Comparison of ENCODE assay signal across 27 mouse cellular contexts in genomic region chr11:89078305-89078704, GRCm38 (mm10). TPM values are rescaled to one million over a fixed set of nuclear protein-coding genes. Genes with fewer than 3 reads are reported as not detected.
A peak's percentile ranks its signal among the peaks of the same experiment; 100 is the strongest.
DNase-seq lines count a peak whose midpoint lies in the region; ATAC-seq and TF ChIP-seq lines count a peak whose summit lies in the region.
"Had no signal": no experiment of that assay in that cellular context is flagged by ENCODE, and none has a peak within 500 bp of the region (broad histone marks: within the 10 kb centered on the region; RNA-seq: fewer than 3 reads in every experiment).

No protein-coding gene starts in this region.

- H3K4me3 ChIP-seq in heart, postnatal 0 days (ENCODE audit: low read depth, low read length), result no peak overlapping the region
- H3K4me3 ChIP-seq in hindbrain, embryonic 16.5 days (ENCODE audit: low read length), result no peak overlapping the region
- H3K4me3 ChIP-seq: embryonic facial prominence, embryonic 10.5 days; forebrain, embryonic 13.5 days; heart, adult 2 months; heart, embryonic 12.5 days; hindbrain, embryonic 15.5 days had no signal

- H3K9me3 ChIP-seq in heart, postnatal 0 days (replicated peaks; ENCODE audit: control insufficient read depth, low read length), result no peaks in the 10 kb centered on the region
- H3K9me3 ChIP-seq in hindbrain, embryonic 16.5 days (ENCODE audit: control insufficient read depth, low read length), result no peaks in the 10 kb centered on the region
- H3K9me3 ChIP-seq: embryonic facial prominence, embryonic 10.5 days; forebrain, embryonic 13.5 days; heart, embryonic 12.5 days; hindbrain, embryonic 15.5 days had no signal

- ATAC-seq in heart, postnatal 0 days (ENCODE audit: insufficient read depth, low read depth), result no peak
- ATAC-seq in hindbrain, embryonic 16.5 days, result no peak
- ATAC-seq: activated CD4-positive, CD25-positive, alpha-beta regulatory T cell, adult 4 months; forebrain, embryonic 13.5 days; forebrain, postnatal 0 days; inflammation-experienced regulatory T-cells, adult 6 months; intestine, postnatal 0 days; Patski had no signal

- H3K4me1 ChIP-seq in heart, postnatal 0 days (ENCODE audit: control insufficient read depth, insufficient read depth), result no peaks in the 10 kb centered on the region
- no peaks in the 10 kb centered on the region for H3K4me1 ChIP-seq in hindbrain, embryonic 16.5 days (ENCODE audit: control insufficient read depth, insufficient read depth, low read depth, low read length)
- H3K4me1 ChIP-seq: forebrain, embryonic 13.5 days; heart, embryonic 12.5 days; hindbrain, embryonic 15.5 days had no signal

- intact Hi-C loops in heart, postnatal 10 days (cut with DNase I), result no loop called here

- no peaks in the 10 kb centered on the region for H3K36me3 ChIP-seq in heart, postnatal 0 days (replicated peaks; ENCODE audit: control insufficient read depth, insufficient read depth, low read length)
- no peaks in the 10 kb centered on the region for H3K36me3 ChIP-seq in hindbrain, embryonic 16.5 days (ENCODE audit: control insufficient read depth, insufficient read depth, low read length)
- H3K36me3 ChIP-seq: embryonic facial prominence, embryonic 10.5 days; heart, embryonic 12.5 days; hindbrain, embryonic 15.5 days had no signal

- TF ChIP-seq CTCF in heart, postnatal 0 days (IDR thresholded peaks at IDR 0.05; ENCODE audit: low read depth), result no peak

- no peaks in the 10 kb centered on the region for H3K27me3 ChIP-seq in heart, postnatal 0 days (ENCODE audit: control insufficient read depth, insufficient read depth, low read length)
- no peaks in the 10 kb centered on the region for H3K27me3 ChIP-seq in hindbrain, embryonic 16.5 days (replicated peaks; ENCODE audit: control insufficient read depth, insufficient read depth, low read length)
- H3K27me3 ChIP-seq: CH12.LX; forebrain, embryonic 13.5 days; heart, embryonic 12.5 days; hindbrain, embryonic 15.5 days; Patski had no signal

- H3K27ac ChIP-seq in heart, postnatal 0 days (ENCODE audit: low read depth), result peak overlapping the region; percentile 36; the same call in 1 of the 2 replicates
- no peak overlapping the region for H3K27ac ChIP-seq in hindbrain, embryonic 16.5 days (ENCODE audit: low read depth, low read length)
- H3K27ac ChIP-seq: embryonic facial prominence, embryonic 10.5 days; forebrain, embryonic 13.5 days; heart, adult 2 months; hindbrain, embryonic 15.5 days had no signal

- no peak for TF ChIP-seq EP300 in heart, postnatal 0 days (IDR thresholded peaks at IDR 0.05; ENCODE audit: low read depth)

- peak; percentile 71 for DNase-seq in adrenal gland, adult 8-10 months
- no peak for DNase-seq in adrenal gland, adult 18-20 months (ENCODE audit: low spot score in 2 of 2)
- no peak for DNase-seq in heart, postnatal 0 days (ENCODE audit: low spot score)
- no peak for DNase-seq in heart, postnatal 10 days
- peak; percentile 42 for DNase-seq in thymus, postnatal 25 days
- DNase-seq in thymus, postnatal 10 days (ENCODE audit: low spot score in 2 of 2), result no peak
- peak; percentile 80 for DNase-seq in adrenal gland, postnatal 14 days
- DNase-seq: cerebellum, adult 11-12 months; cerebellum, adult 9-11 months; cerebellum, postnatal 36 days; forebrain, postnatal 0 days; gastrocnemius, postnatal 14 days; heart, adult 2 months had no signal

- WGBS in heart, postnatal 0 days, result 74% methylated on average over 3 of the region's 3 CpGs
- 86% methylated on average over 3 of the region's 3 CpGs for WGBS in hindbrain, embryonic 16.5 days

- no peak overlapping the region for H3K9ac ChIP-seq in heart, postnatal 0 days (replicated peaks; ENCODE audit: low read depth, low read length)
- H3K9ac ChIP-seq in hindbrain, embryonic 16.5 days (ENCODE audit: low read depth, low read length), result no peak overlapping the region
- H3K9ac ChIP-seq: forebrain, embryonic 13.5 days; forebrain, postnatal 0 days; heart, embryonic 12.5 days; hindbrain, embryonic 15.5 days had no signal

- no peak overlapping the region for H3K4me2 ChIP-seq in heart, postnatal 0 days (ENCODE audit: low read depth, low read length)
- no peak overlapping the region for H3K4me2 ChIP-seq in hindbrain, embryonic 16.5 days (ENCODE audit: low read length)
- H3K4me2 ChIP-seq: forebrain, embryonic 13.5 days; heart, embryonic 12.5 days; hindbrain, embryonic 15.5 days had no signal

RNA-seq across cellular contexts. Expression of gene Gm525, which starts 4.7 kb away (rescaled TPM):
- total RNA-seq in adrenal gland, adult 8-10 months (2022), result not detected
- total RNA-seq in adrenal gland, adult 18-20 months (2021), result not detected
- total RNA-seq in heart, postnatal 0 days (2014; rRNA removed; ENCODE audit: low replicate concordance), result not detected in 2 replicates
- not detected in 2 replicates for polyA plus RNA-seq in heart, postnatal 0 days (2015; fragmentation: Nextera tagmentation; extraction: Ambion mirVana)
- not detected for total RNA-seq in heart, postnatal 10 days (2021)
- not detected in 2 replicates for total RNA-seq in adrenal gland, postnatal 14 days (2021)
- polyA plus RNA-seq in hindbrain, embryonic 16.5 days (2015; fragmentation: Nextera tagmentation; extraction: Ambion mirVana), result not detected in 2 replicates
- total RNA-seq: adrenal gland, postnatal 36 days; forebrain, postnatal 0 days; gastrocnemius, adult 18-20 months; gastrocnemius, postnatal 14 days; heart, adult 2 months; heart, postnatal 25 days had no signal
- polyA plus RNA-seq: activated CD4-positive, CD25-positive, alpha-beta regulatory T cell, adult 4 months; embryonic facial prominence, embryonic 10.5 days; forebrain, embryonic 13.5 days; heart, embryonic 12.5 days; hindbrain, embryonic 11.5 days; hindbrain, embryonic 15.5 days; inflammation-experienced regulatory T-cells, adult 6 months; Patski had no signal

RNA-seq across cellular contexts. Expression of gene Dgke, which starts 11.7 kb away (rescaled TPM):
- 10 to 100 TPM; 10.7 to 17.0 (median 14.3) TPM for total RNA-seq in adrenal gland, adult 8-10 months (2022)
- total RNA-seq in adrenal gland, adult 18-20 months (2021), result 10 to 100 TPM; 10.9 to 12.2 TPM
- total RNA-seq in heart, postnatal 0 days (2014; rRNA removed; ENCODE audit: low replicate concordance), result 12.6 and 15.7 TPM in 2 replicates
- polyA plus RNA-seq in heart, postnatal 0 days (2015; fragmentation: Nextera tagmentation; extraction: Ambion mirVana), result 4.7 and 5.3 TPM in 2 replicates
- 10 to 100 TPM; 13.1 to 13.5 TPM for total RNA-seq in heart, postnatal 10 days (2021)
- 12.8 and 15.0 TPM in 2 replicates for total RNA-seq in adrenal gland, postnatal 14 days (2021)
- polyA plus RNA-seq in hindbrain, embryonic 16.5 days (2015; fragmentation: Nextera tagmentation; extraction: Ambion mirVana), result 16.4 and 16.7 TPM in 2 replicates

Comparison
In these comparisons a context has a peak if more than half of its experiments do, and no peak if none do; other contexts are left out.
1. DNase-seq: peak in adrenal gland, adult 8-10 months (single experiment), thymus, postnatal 25 days (single experiment) and adrenal gland, postnatal 14 days (single experiment); none in adrenal gland, adult 18-20 months (0 of 2), heart, postnatal 0 days (single experiment), heart, postnatal 10 days (0 of 2) and thymus, postnatal 10 days (0 of 2).